Mouse (Mus musculus): Measurements from ENCODE around the gene Rfx7. TPM values are rescaled to one million over a fixed set of nuclear protein-coding genes. Genes with fewer than 3 reads are reported as not detected.
"Not testable (repeated sequence)": the region's sequence is repeated elsewhere in the genome, so short reads cannot be mapped to it uniquely, and the experiment has no call there.

Rfx7 gene
- polyA plus RNA-seq, 1 experiment from 2014 or later, result 18.4 TPM

DNA sequence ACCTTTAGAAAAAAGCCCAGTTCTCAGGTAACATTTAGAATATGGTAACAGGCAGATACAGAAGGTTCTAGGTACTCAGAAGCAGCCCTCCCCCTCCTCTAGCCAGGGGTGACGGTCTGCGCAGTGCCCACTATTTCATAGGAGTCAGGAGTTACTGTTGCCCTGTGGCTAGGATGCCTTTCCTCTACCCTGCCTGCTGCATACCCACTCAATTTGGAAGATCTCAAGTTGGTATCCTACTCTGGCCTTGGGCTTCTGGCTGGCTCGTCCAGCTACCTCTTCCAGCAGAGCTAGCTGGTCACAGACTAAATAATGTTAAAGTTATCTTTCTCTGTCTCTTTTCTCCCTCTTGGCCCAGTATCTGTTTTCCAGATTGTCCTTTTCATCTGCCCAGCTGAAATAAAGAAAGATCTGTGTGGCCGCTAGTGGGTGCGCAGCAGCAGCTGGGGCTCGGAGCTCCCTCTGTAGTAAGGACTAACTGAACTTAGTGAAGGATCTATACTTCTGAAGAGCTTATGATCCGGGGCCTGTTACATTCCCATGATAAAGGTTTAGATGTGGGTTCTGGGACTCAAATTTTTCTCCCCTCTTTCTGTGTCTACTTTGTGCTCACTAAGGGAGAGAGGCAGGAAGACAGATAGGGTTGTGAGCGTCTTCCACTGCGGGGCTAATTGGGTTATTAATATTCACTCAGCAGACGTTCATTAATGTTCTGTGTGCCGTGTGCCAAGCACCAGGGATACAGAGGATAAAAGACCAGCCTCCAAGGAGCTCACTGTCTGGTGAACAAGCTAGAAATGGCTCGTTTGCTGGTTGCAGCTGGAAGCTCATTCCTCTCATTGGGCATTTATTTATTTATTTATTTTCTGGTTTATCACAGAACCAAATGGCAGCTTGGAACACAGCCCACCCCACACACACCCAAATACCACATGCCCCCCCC, 132.6 kb downstream of the Rfx7 start:
- peaks cover 9% of the 10 kb centered on the region; the same call in 1 of the 2 replicates for H3K36me3 ChIP-seq (ENCODE audit: control insufficient read depth, insufficient read depth, low read length)
- DNase-seq (ENCODE audit: low spot score) (no peak), ATAC-seq (ENCODE audit: insufficient number of reproducible peaks, low FRiP score, low TSS enrichment, low read depth) (no peak)
- no peaks in the 10 kb centered on the region for H3K9me3 ChIP-seq (ENCODE audit: control insufficient read depth, low read length)
- no peaks in the 10 kb centered on the region for H3K27me3 ChIP-seq (ENCODE audit: control insufficient read depth, insufficient read depth, low read length)
- peak overlapping the region; percentile 21; the same call in 1 of the 2 replicates for H3K27ac ChIP-seq (replicated peaks; ENCODE audit: low read depth, low read length)
- H3K4me2 ChIP-seq (ENCODE audit: low read depth, severe bottlenecking), result peak overlapping the region; percentile 89
- peak overlapping the region; percentile 100 for H3K9ac ChIP-seq (ENCODE audit: low read length)
- peak overlapping the region; percentile 99 for H3K4me3 ChIP-seq (ENCODE audit: low read depth, low read length)
- H3K4me1 ChIP-seq (ENCODE audit: control insufficient read depth, insufficient read depth, low read length), result peaks cover 19% of the 10 kb centered on the region
- 65% methylated on average over 12 of the region's 12 CpGs for WGBS

DNA sequence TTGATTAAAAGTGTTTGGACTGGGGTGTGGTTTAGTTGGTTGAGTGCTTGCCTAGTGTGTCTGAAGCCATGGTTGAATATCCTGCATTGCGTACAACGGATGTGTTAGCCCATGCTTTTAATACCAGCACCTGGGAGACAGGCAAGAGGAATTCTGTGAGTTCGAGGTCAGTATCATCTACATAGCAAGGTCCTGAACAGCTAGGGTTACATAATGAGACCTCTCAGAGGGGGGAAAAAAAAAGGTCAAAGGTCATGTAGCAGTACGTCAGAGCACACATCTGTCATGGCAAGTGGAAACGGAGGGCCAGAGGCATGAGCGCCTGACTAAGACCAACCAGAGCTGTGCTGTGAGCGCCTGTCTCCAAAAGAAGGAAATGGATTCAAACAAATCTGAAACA, 133.5 kb downstream of the Rfx7 start:
- ATAC-seq (ENCODE audit: insufficient number of reproducible peaks, low FRiP score, low TSS enrichment, low read depth) (no peak), DNase-seq (ENCODE audit: low spot score) (no peak)
- H3K4me2 ChIP-seq (ENCODE audit: low read depth, severe bottlenecking), result peak overlapping the region; percentile 89
- peak overlapping the region; percentile 99 for H3K4me3 ChIP-seq (ENCODE audit: low read depth, low read length)
- no peak overlapping the region for H3K27ac ChIP-seq (replicated peaks; ENCODE audit: low read depth, low read length)
- 53% methylated on average over 7 of the region's 7 CpGs for WGBS
- H3K36me3 ChIP-seq (ENCODE audit: control insufficient read depth, insufficient read depth, low read length), result peaks cover 15% of the 10 kb centered on the region; the same call in 1 of the 2 replicates
- no peaks in the 10 kb centered on the region for H3K9me3 ChIP-seq (ENCODE audit: control insufficient read depth, low read length)
- no peak overlapping the region for H3K9ac ChIP-seq (ENCODE audit: low read length)
- peaks cover 19% of the 10 kb centered on the region for H3K4me1 ChIP-seq (ENCODE audit: control insufficient read depth, insufficient read depth, low read length)
- H3K27me3 ChIP-seq (ENCODE audit: control insufficient read depth, insufficient read depth, low read length), result no peaks in the 10 kb centered on the region

DNA sequence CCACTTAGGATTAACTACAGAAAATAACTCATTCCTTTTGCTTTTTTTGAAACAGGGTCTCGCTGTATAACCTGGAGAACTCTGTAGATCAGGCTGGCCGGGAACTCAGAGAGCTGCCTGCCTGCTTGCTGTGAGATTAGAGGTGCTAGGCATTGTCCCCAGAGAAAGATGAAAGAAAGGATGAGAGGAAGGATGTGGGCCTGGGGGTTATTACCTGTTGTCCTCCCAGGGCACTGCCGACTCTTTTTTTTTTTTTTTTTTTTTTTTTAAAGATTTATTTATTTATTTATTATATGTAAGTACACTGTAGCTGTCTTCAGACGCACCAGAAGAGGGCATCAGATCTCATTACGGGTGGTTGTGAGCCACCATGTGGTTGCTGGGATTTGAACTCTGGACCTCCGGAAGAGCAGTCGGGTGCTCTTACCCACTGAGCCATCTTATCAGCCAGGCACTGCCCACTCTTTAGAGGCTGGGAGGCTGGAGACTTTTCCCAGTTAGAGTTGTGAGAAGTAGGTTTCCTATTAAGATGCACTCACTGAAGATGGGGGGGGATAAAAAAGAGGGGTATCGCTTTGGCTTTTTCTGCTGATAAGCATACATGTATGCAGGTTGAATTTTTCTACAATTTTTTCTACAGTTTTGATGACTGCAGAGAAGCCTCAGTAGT, 134.4 kb downstream of the Rfx7 start:
- H3K27ac ChIP-seq (replicated peaks; ENCODE audit: low read depth, low read length); H3K9ac ChIP-seq (ENCODE audit: low read length); H3K4me2 ChIP-seq (ENCODE audit: low read depth, severe bottlenecking); H3K4me3 ChIP-seq (ENCODE audit: low read depth, low read length); H3K9me3 ChIP-seq (ENCODE audit: control insufficient read depth, low read length); H3K27me3 ChIP-seq (ENCODE audit: control insufficient read depth, insufficient read depth, low read length); ATAC-seq (ENCODE audit: insufficient number of reproducible peaks, low FRiP score, low TSS enrichment, low read depth); DNase-seq (ENCODE audit: low spot score): not testable (repeated sequence)
- H3K4me1 ChIP-seq (ENCODE audit: control insufficient read depth, insufficient read depth, low read length), result peaks cover 19% of the 10 kb centered on the region
- H3K36me3 ChIP-seq (ENCODE audit: control insufficient read depth, insufficient read depth, low read length), result peaks cover 17% of the 10 kb centered on the region; the same call in 1 of the 2 replicates
- 89% methylated on average over 6 of the region's 8 CpGs for WGBS

- H3K36me3 ChIP-seq (ENCODE audit: control insufficient read depth, insufficient read depth, low read length), result peaks cover 21% of the 10 kb centered on the region; the same call in 1 of the 2 replicates
- H3K4me2 ChIP-seq (ENCODE audit: low read depth, severe bottlenecking), result no peak overlapping the region
- H3K9me3 ChIP-seq (ENCODE audit: control insufficient read depth, low read length), result no peaks in the 10 kb centered on the region
- DNase-seq (ENCODE audit: low spot score) (no peak), ATAC-seq (ENCODE audit: insufficient number of reproducible peaks, low FRiP score, low TSS enrichment, low read depth) (no peak)
- H3K27ac ChIP-seq (replicated peaks; ENCODE audit: low read depth, low read length), result no peak overlapping the region
- H3K4me3 ChIP-seq (ENCODE audit: low read depth, low read length), result no peak overlapping the region
- H3K27me3 ChIP-seq (ENCODE audit: control insufficient read depth, insufficient read depth, low read length), result no peaks in the 10 kb centered on the region
- no peak overlapping the region for H3K9ac ChIP-seq (ENCODE audit: low read length)
- WGBS, result 88% methylated on average over 3 of the region's 3 CpGs
- peaks cover 19% of the 10 kb centered on the region for H3K4me1 ChIP-seq (ENCODE audit: control insufficient read depth, insufficient read depth, low read length)
Observed at GRCm38 (mm10) chr9:72667126-72667525, 135.1 kb downstream of the Rfx7 start.

DNA sequence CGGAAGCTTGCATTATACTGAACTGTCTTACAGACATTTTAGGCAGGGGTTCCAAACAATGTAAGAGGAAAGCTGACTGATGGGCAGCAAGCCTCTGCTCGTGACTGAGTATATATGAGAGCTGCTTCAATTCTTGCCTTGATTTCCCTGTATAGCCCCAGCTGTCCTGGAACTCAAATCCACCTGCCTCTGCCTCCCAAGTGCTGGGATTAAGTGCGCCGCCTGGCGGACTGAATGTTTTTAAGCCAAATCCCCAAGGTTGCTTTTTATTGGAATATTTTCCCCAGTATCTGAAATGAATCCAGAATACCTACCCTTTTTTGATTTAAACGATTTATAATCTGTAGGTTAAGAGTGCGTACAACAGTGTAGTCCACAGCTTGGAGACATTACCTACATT, 137.3 kb downstream of the Rfx7 start:
- Histone ChIP-seq H3K4me1 (ENCODE audit: control insufficient read depth, insufficient read depth, low read length) (peaks cover 13% of the 10 kb centered on the region), H3K27me3 (ENCODE audit: control insufficient read depth, insufficient read depth, low read length) (no peaks in the 10 kb centered on the region), H3K27ac (replicated peaks; ENCODE audit: low read depth, low read length) (no peak overlapping the region), H3K9ac (ENCODE audit: low read length) (no peak overlapping the region), H3K36me3 (ENCODE audit: control insufficient read depth, insufficient read depth, low read length) (peaks cover 33% of the 10 kb centered on the region), H3K4me2 (ENCODE audit: low read depth, severe bottlenecking) (no peak overlapping the region), H3K9me3 (ENCODE audit: control insufficient read depth, low read length) (no peaks in the 10 kb centered on the region), H3K4me3 (ENCODE audit: low read depth, low read length) (no peak overlapping the region)
- WGBS, result 86% methylated on average over 7 of the region's 7 CpGs
- no peak for DNase-seq (ENCODE audit: low spot score)
- ATAC-seq (ENCODE audit: insufficient number of reproducible peaks, low FRiP score, low TSS enrichment, low read depth), result no peak

GRCm38 (mm10) chr9:72672361-72672760, 140.3 kb downstream of the Rfx7 start:
- peaks cover 46% of the 10 kb centered on the region for H3K36me3 ChIP-seq (ENCODE audit: control insufficient read depth, insufficient read depth, low read length)
- H3K9me3 ChIP-seq (ENCODE audit: control insufficient read depth, low read length), result no peaks in the 10 kb centered on the region
- H3K27ac ChIP-seq (replicated peaks; ENCODE audit: low read depth, low read length), result no peak overlapping the region
- no peak overlapping the region for H3K4me2 ChIP-seq (ENCODE audit: low read depth, severe bottlenecking)
- H3K4me1 ChIP-seq (ENCODE audit: control insufficient read depth, insufficient read depth, low read length), result no peaks in the 10 kb centered on the region
- no peaks in the 10 kb centered on the region for H3K27me3 ChIP-seq (ENCODE audit: control insufficient read depth, insufficient read depth, low read length)
- ATAC-seq (ENCODE audit: insufficient number of reproducible peaks, low FRiP score, low TSS enrichment, low read depth), result no peak
- peak; percentile 90 for DNase-seq (ENCODE audit: low spot score)
- H3K9ac ChIP-seq (ENCODE audit: low read length), result no peak overlapping the region
- 42% methylated on average over 2 of the region's 2 CpGs for WGBS
- no peak overlapping the region for H3K4me3 ChIP-seq (ENCODE audit: low read depth, low read length)

Small RNA genes lying within 50 kb of the gene (microRNA-seq; reads per million reads assigned to microRNA genes)
- gene Gm28010, result not detected

Other genes starting within 250 kb of the Rfx7 start
- gene Mns1, start 94.2 kb upstream of the Rfx7 start, polyA plus RNA-seq (2014; fragmentation: Nextera tagmentation; extraction: Ambion mirVana), result 55.7 and 59.9 TPM in 2 replicates
- 53.8 and 55.7 TPM in 2 replicates for gene Tex9, start 40.0 kb upstream of the Rfx7 start, polyA plus RNA-seq (2014; fragmentation: Nextera tagmentation; extraction: Ambion mirVana)
- 815 and 849 TPM in 2 replicates for gene Nedd4, start 130.1 kb downstream of the Rfx7 start, polyA plus RNA-seq (2014; fragmentation: Nextera tagmentation; extraction: Ambion mirVana)

Measured in limb, embryonic 11.5 days (tissue).